Mouse (Mus musculus): Measurements from ENCODE around the gene Lif. TPM values are rescaled to one million over a fixed set of nuclear protein-coding genes. Genes with fewer than 3 reads are reported as not detected.

Gene Lif
- total RNA-seq, 1 experiment = 7.9 TPM

GRCm38 (mm10) chr11:4308060-4308513 lies 50.7 kb downstream of the Lif start:
- TF ChIP-seq CHD2 (IDR thresholded peaks at IDR 0.05; ENCODE audit: low read depth, low read length) = no peak
- no peak overlapping the region for H3K27ac ChIP-seq (ENCODE audit: insufficient read depth, low read depth, low read length, poor library complexity, severe bottlenecking)
- peaks cover 6 to 34% of the 10 kb centered on the region in 2 experiments; a peak in 3 of 4 replicates for H3K4me1 ChIP-seq (ENCODE audit: control insufficient read depth in 2 of 2, insufficient read depth in 2 of 2, low read length in 2 of 2, poor library complexity in 1 of 2)
- no peaks in the 10 kb centered on the region for H3K36me3 ChIP-seq (ENCODE audit: control insufficient read depth, insufficient read depth, low read length, poor library complexity, severe bottlenecking)
- peak overlapping the region; percentile 48; the same call in 1 of the 2 replicates for H3K9ac ChIP-seq (ENCODE audit: insufficient read depth, low read depth, low read length, poor library complexity, severe bottlenecking)
- H3K4me3 ChIP-seq (ENCODE audit: insufficient read depth in 1 of 2, low read depth in 1 of 2, low read length in 2 of 2, poor library complexity in 1 of 2, severe bottlenecking in 1 of 2) = peak overlapping the region in 1 of 2 experiments; percentile 15; a peak in 1 of 4 replicates
- in situ Hi-C loops (cut with MboI; ENCODE audit: low sequenced_read_pairs in 2 of 2, unreplicated experiment in 2 of 2) = no loop called here
- no peaks in the 10 kb centered on the region for H3K9me3 ChIP-seq (ENCODE audit: control insufficient read depth, insufficient read depth, low read depth, low read length)
- no peak for DNase-seq (ENCODE audit: low read depth, low spot score)

DNA sequence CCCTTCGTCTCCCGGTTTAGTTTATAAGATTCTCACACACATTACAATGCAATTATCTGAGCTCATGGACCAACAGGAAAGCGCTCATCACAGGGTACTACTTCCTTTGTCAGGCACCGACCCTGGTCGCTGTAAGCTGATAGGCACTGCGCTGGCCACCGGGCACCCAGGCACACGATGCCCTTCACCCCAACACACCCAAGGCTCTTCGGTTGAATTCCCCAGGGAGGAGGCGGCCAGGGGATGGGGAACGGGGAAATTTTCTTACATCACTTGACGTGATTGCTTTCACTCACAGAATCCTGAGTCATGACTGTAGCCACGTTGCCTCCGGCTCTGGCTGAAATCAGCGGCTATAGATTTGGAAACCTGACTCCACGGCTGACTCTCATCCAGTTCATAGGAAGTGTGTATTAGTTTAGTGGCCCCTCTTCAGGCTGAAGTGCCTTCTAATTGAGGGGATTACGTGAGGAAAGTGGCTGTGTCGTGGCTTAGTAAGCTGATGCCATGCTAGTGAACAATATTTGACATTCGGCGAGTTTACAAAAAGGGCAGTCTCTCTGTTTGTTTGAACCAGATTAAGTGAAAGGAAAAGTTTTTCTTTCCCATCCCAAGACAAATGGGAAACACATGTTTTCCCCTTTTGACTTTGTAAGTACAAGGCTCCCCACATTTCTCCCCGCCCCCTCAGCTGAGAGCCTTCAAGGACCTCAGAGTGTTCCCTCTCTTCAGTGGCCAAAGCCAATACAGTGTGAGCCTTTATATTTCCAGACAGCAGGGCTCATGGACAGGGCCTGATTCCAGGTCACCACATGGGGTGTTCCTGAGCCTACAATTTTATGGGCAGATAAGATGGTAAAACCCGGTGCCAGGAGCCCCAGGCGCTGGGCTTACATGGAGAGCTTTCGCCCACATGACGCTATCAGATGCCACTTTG lies 51.4 kb downstream of the Lif start:
- in situ Hi-C loops (cut with MboI; ENCODE audit: low sequenced_read_pairs in 2 of 2, unreplicated experiment in 2 of 2) = no loop called here
- peak overlapping the region; percentile 48; the same call in 1 of the 2 replicates for H3K9ac ChIP-seq (ENCODE audit: insufficient read depth, low read depth, low read length, poor library complexity, severe bottlenecking)

GRCm38 (mm10) chr11:4309613-4310012 lies 52.3 kb downstream of the Lif start:
- Histone ChIP-seq H3K27ac (ENCODE audit: insufficient read depth, low read depth, low read length, poor library complexity, severe bottlenecking) (no peak overlapping the region), H3K4me1 (ENCODE audit: control insufficient read depth in 2 of 2, insufficient read depth in 2 of 2, low read length in 2 of 2, poor library complexity in 1 of 2) (peaks cover 4 to 23% of the 10 kb centered on the region in 2 experiments; a peak in 3 of 4 replicates)

More for the DNA sequence above, 51.4 kb downstream of the Lif start:
- no peaks in the 10 kb centered on the region for H3K36me3 ChIP-seq (ENCODE audit: control insufficient read depth, insufficient read depth, low read length, poor library complexity, severe bottlenecking)
- H3K4me1 ChIP-seq (ENCODE audit: control insufficient read depth in 2 of 2, insufficient read depth in 2 of 2, low read length in 2 of 2, poor library complexity in 1 of 2) = peaks cover 4 to 29% of the 10 kb centered on the region in 2 experiments; a peak in 3 of 4 replicates
- peak overlapping the region in 1 of 2 experiments; percentile 15; a peak in 1 of 4 replicates for H3K4me3 ChIP-seq (ENCODE audit: insufficient read depth in 1 of 2, low read depth in 1 of 2, low read length in 2 of 2, poor library complexity in 1 of 2, severe bottlenecking in 1 of 2)
- TF ChIP-seq CHD2 (IDR thresholded peaks at IDR 0.05; ENCODE audit: low read depth, low read length) = no peak
- no peaks in the 10 kb centered on the region for H3K9me3 ChIP-seq (ENCODE audit: control insufficient read depth, insufficient read depth, low read depth, low read length)
- 0 out of 2 replicates have a peak overlapping the region, but pooled peaks have one; percentile 17 for H3K27ac ChIP-seq (ENCODE audit: insufficient read depth, low read depth, low read length, poor library complexity, severe bottlenecking)
- no peak for DNase-seq (ENCODE audit: low read depth, low spot score)

GRCm38 (mm10) chr11:4310324-4310723 lies 53.0 kb downstream of the Lif start:
- Histone ChIP-seq H3K9ac (ENCODE audit: insufficient read depth, low read depth, low read length, poor library complexity, severe bottlenecking) (no peak overlapping the region), H3K27ac (ENCODE audit: insufficient read depth, low read depth, low read length, poor library complexity, severe bottlenecking) (no peak overlapping the region), H3K4me3 (ENCODE audit: insufficient read depth in 1 of 2, low read depth in 1 of 2, low read length in 2 of 2, poor library complexity in 1 of 2, severe bottlenecking in 1 of 2) (no peak overlapping the region), H3K4me1 (ENCODE audit: control insufficient read depth in 2 of 2, insufficient read depth in 2 of 2, low read length in 2 of 2, poor library complexity in 1 of 2) (peaks cover 4 to 19% of the 10 kb centered on the region in 2 experiments; a peak in 3 of 4 replicates), H3K9me3 (ENCODE audit: control insufficient read depth, insufficient read depth, low read depth, low read length) (no peaks in the 10 kb centered on the region), H3K36me3 (ENCODE audit: control insufficient read depth, insufficient read depth, low read length, poor library complexity, severe bottlenecking) (no peaks in the 10 kb centered on the region)
- no peak for TF ChIP-seq ZNF384 (IDR thresholded peaks at IDR 0.05; ENCODE audit: low read depth, low read length)
- peak; percentile 82 for TF ChIP-seq MAFK (IDR thresholded peaks at IDR 0.05; ENCODE audit: insufficient read depth, low read depth, low read length)
- no peak for DNase-seq (ENCODE audit: low read depth, low spot score)
- in situ Hi-C loops (cut with MboI; ENCODE audit: low sequenced_read_pairs in 2 of 2, unreplicated experiment in 2 of 2) = no loop called here

More at GRCm38 (mm10) chr11:4309613-4310012, 52.3 kb downstream of the Lif start:
- no peak overlapping the region for H3K9ac ChIP-seq (ENCODE audit: insufficient read depth, low read depth, low read length, poor library complexity, severe bottlenecking)
- H3K4me3 ChIP-seq (ENCODE audit: insufficient read depth in 1 of 2, low read depth in 1 of 2, low read length in 2 of 2, poor library complexity in 1 of 2, severe bottlenecking in 1 of 2) = no peak overlapping the region
- H3K9me3 ChIP-seq (ENCODE audit: control insufficient read depth, insufficient read depth, low read depth, low read length) = no peaks in the 10 kb centered on the region
- TF ChIP-seq ZC3H11A (IDR thresholded peaks at IDR 0.05; ENCODE audit: borderline replicate concordance, low read depth, low read length) (no peak), CHD2 (IDR thresholded peaks at IDR 0.05; ENCODE audit: low read depth, low read length) (no peak), HCFC1 (IDR thresholded peaks at IDR 0.05; ENCODE audit: borderline replicate concordance, insufficient read depth, low read length) (no peak), ZNF384 (IDR thresholded peaks at IDR 0.05; ENCODE audit: low read depth, low read length) (no peak), MAFK (IDR thresholded peaks at IDR 0.05; ENCODE audit: insufficient read depth, low read depth, low read length) (no peak)
- H3K36me3 ChIP-seq (ENCODE audit: control insufficient read depth, insufficient read depth, low read length, poor library complexity, severe bottlenecking) = no peaks in the 10 kb centered on the region
- DNase-seq (ENCODE audit: low read depth, low spot score) = no peak
- in situ Hi-C loops (cut with MboI; ENCODE audit: low sequenced_read_pairs in 2 of 2, unreplicated experiment in 2 of 2) = no loop called here

All from ES-E14 (cell line).